Mouse (Mus musculus) stomach, postnatal 0 days (tissue): Measurements from ENCODE around the gene Padi6.

Experiments used
- CTCF ChIP-seq: IDR thresholded peaks from 2 replicates; pipeline ENCODE4 v1.5.1; 2016; ENCODE audit warnings: antibody characterized with exemption, low read depth, mild to moderate bottlenecking, moderate library complexity
- EP300 ChIP-seq: optimal IDR thresholded peaks from 2 replicates; pipeline ENCODE3; 2016; ENCODE audit warnings: antibody characterized with exemption

GRCm38 (mm10) chr4:140782821-140783220 is 40.4 kb upstream of the Padi6 start:
- TF ChIP-seq EP300 (no peak), CTCF (no peak)
